Mouse (Mus musculus): Measurements from ENCODE around the gene Dazap1. TPM values are rescaled to one million over a fixed set of nuclear protein-coding genes. Genes with fewer than 3 reads are reported as not detected.
"Not testable (repeated sequence)": the region's sequence is repeated elsewhere in the genome, so short reads cannot be mapped to it uniquely, and the experiment has no call there.

Dazap1 gene
- total RNA-seq, 2 experiments from 2014 or later: 76.9 to 93.8 TPM

DNA sequence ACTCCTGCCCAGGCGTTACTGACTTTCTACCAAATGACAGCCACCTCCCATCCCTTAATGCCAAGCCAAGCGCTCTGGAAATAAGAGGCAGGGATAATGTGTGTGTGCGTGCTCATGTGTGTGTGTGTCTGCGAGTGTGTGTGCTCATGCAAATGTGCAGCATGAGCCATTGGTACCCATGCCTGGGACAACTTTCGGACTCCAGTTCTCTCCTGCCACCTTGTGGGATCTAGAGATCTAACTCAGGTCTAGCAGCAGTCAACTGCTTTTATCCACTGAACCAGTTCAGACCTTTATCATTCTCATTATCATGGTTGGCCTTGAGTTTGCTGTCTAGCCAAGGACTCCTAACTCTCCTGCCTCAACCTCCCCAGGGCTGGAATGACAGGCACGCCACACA, 13.4 kb upstream of the Dazap1 start:
- peak in 1 of 2 experiments; percentile 67 for DNase-seq (ENCODE audit: low spot score in 2 of 2)
- intact Hi-C loops (cut with DNase I): no loop called here

DNA sequence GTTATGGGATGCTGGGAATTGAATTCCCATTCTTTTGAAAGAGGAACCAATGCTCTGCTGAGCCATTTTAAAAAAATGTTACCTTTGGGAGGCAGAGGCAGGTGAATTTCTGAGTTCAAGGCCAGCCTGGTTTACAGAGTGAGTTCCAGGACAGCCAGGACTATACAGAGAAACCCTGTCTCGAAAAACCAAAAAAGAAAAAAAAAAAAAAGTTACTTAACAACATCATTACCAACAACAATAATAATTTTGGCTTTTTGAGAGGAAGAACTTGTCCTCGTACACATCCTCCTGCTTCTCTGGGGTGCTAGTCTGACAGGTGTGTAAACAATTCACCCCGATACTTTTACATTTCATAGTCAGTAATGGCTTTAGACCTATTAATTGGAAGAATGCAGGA, 12.8 kb upstream of the Dazap1 start:
- DNase-seq (ENCODE audit: low spot score in 2 of 2); intact Hi-C loops (cut with DNase I): not testable (repeated sequence)

DNA sequence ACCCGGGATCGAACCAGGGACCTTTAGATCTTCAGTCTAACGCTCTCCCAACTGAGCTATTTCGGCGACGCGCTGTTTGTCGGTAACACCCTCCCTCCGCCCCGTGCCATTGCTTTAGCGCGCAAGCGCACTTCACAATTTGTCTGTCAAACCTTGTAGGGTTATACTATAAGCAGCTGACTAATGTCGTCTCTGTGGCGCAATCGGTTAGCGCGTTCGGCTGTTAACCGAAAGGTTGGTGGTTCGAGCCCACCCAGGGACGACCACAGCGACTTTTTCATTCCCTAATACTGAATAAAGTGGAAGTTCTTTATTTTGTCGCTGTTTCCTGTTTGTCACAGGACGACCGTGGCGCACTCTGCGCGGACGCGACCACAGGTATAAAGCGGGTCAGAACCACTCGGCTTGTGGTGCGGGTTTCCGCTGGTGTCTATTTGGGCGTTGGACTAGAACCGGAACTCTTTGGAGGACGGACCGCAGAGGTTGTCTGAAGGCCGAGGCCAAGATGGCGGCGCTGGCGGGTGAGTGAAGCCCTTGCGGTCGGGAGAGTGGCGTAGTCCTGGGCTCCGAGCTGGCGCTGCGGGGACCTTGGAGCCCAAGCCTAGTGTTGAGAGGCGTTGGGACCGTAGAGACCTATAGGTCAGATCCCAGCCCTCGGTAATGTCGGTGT, 12.2 kb upstream of the Dazap1 start, which contains the start of gene Ndufs7:
TSS of gene Ndufs7 (plus strand) at position 151 of the 670 bp plus-strand sequence.
- DNase-seq (ENCODE audit: low spot score in 2 of 2): peak; percentile 97 to 98
- intact Hi-C loops (cut with DNase I): loop anchor here (1.0 kb wide), 1 partner anchor 11 kb away; no protein-coding TSS in a partner anchor

DNA sequence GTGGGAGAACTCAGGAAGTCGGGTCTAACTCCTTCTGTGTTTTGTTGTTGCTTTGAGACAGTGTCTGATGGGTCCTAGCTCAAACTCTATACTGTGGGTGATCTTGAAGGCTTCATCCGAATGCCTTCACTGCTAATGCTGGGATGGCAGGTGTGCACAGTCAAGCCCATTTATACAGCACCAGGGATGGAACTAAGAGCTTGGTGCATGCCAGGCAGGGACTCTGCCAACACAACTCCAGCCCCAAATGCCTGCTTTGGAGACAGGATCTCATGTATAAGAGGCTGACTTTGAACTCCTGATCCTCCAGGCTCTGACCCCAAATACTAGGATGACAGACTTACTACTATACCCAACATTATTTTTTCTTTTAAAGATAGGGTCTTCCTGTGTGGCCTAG, 11.2 kb upstream of the Dazap1 start:
- intact Hi-C loops (cut with DNase I): no loop called here
- no peak for DNase-seq (ENCODE audit: low spot score in 2 of 2)

DNA sequence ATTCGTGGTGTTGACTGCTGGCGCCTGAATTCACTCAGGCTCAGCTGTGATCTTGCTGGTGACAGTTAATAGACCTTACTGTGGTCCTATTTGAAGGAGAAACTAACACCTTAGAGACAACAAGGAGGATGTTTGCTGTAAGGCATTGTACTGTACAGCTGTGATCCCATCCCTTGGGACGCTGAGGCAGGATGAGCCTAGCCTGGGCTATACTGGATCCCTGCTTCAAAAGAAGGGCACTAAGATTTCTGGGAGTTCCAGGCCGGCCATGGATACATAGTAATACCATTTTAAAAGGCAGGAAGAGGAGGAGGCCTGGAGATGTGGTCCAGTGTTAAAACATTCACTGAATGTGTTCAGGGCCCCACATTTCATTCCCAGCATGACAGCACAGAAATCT, 10.7 kb upstream of the Dazap1 start:
- intact Hi-C loops (cut with DNase I): no loop called here
- no peak for DNase-seq (ENCODE audit: low spot score in 2 of 2)

DNA sequence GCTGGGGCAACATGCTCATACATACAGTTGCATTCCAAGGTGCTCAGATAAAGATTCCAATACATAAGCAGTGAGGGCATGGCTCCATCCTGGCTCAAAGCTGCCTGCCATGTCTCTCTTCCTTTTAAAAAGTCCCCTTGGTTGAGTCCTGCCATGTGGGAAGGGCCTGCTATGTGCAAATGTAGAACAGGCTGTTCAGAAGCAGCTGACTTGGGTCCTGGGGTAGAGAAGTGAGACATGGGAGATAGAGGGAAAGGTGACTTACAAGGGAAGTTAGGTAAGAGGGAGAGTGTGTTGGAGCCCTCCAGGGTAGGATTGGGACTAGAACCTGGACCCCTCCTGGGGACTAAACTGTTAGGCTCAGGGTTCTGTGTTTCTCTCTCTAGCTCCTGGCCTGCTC, 9.3 kb upstream of the Dazap1 start:
- no peak for DNase-seq (ENCODE audit: low spot score in 2 of 2)
- intact Hi-C loops (cut with DNase I): no loop called here

DNA sequence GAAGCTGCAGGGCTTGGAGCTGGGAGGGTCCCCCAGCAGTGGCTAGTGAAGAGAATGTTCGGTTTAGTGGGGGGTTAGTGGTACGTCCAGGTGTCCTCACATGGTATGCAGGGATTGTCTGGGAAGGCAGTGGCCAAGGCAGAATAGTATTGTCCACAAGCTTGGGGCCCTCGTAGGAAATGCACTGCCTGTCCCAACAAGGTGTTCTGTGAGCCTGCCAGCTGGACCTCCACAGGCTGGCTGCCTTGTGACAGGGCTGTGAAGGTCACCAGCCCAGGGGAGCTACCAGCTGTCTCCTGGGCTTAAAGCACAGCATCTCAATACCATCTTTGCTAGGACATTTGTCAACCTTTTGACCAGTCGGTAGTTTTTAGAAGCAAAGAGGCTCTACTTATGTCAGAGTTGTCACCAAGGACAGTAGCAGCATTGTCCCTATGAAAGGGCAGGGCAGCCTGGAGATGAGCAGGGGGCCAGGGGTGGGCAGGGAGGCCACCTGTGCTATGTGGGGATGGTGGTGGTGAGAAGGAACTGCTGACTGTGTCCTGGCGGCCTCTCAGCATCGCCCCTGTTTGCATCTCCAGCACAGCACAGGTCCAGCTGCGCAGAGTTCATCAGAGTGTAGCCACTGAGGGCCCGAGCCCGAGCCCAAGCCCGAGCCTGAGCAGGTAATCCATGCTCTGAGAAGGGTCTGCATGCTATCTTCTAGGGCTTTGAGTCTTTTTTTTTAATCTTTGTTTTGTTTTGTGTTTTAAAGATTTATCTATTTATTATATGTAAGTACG, 8.6 kb upstream of the Dazap1 start:
- DNase-seq (ENCODE audit: low spot score in 2 of 2): no peak
- intact Hi-C loops (cut with DNase I): no loop called here

DNA sequence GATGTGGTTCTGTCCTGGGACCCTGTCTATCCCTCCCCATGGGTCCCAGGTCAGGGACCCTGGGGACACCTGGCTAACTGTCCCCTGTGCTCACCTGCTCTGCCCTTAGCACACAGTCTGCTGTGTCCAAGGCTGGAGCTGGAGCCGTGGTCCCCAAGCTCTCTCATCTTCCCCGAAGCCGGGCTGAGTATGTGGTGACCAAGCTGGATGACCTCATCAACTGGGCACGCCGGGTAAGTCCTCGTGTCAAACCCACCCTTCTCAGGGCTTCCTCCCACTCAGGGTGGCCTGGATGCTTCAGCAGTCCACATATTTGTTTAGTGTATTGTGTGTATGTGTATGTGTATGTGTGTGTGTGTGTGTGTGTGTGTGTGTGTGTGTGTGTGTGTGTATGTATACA, 7.7 kb upstream of the Dazap1 start:
- intact Hi-C loops (cut with DNase I): no loop called here
- DNase-seq (ENCODE audit: low spot score in 2 of 2): no peak

DNA sequence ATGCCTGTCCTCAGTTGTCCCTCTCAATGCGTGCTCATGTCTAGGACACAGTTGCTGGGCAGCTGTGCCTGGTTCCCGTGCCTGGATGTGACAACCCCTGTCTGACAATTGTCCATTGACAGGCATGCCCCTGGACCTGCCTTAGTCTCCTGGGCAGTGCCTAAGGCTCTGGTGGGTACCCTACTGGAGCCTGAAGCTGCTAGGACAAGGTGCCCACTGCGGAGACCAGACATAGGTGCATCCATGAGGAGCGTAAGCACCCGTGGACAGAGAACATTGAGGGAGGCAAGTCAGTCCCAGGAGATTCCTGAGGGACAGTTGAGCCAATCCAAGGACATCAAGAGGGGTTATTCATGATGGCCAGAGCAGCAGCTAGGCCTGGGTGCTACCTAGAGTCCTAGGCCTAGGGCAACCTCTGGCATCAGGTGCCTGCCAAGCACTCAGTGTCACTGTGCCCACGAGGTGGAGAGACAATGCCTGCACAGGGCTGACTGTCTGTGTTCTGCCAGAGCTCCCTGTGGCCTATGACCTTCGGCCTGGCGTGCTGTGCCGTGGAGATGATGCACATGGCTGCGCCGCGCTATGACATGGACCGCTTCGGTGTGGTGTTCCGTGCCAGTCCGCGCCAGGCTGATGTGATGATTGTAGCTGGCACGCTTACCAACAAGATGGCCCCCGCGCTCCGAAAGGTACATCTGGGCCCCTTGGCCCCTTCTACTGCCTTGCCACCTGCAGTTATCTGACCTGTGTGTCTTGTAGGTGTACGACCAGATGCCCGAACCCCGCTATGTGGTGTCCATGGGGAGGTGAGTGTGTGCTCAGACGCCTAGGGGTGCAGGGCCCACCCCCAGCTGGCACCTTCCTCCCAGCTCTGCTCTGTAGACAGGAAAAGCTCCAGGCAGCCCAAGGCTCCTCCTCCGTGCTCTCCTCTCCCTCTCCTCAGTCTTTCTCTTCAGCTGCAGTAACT, 6.7 kb upstream of the Dazap1 start:
- intact Hi-C loops (cut with DNase I): no loop called here

DNA sequence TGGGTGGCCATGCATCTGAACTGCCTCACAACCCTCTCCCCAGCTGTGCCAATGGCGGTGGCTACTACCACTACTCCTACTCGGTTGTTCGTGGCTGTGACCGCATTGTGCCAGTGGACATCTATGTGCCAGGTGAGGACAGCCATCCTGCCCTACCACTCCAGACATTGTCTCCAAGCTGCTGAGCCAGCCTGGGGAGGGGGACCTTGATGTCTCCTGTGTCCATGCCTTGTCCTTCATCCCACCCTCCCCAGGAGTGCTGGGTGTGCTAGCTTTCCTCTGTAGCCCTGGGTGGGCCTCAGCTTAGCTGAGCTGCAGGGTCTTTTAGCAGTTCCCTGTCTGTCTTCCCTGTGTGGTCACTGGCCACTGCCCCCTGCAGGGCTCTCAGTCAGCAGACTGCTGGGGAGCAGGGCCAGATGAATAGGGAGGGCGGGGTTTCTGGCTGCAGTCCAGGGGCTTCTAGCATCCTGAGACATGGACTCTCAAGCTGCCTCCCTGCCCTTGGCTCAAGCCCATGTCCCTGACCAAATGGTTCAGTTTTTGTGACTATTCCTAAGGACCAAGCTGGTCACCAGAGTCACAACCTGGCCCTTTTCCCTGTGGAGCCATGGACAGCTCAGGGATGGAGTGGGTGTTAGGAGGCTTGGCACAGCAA, 5.3 kb upstream of the Dazap1 start:
- DNase-seq (ENCODE audit: low spot score in 2 of 2): no peak
- intact Hi-C loops (cut with DNase I): no loop called here

More for the DNA sequence above, 6.7 kb upstream of the Dazap1 start:
- no peak for DNase-seq (ENCODE audit: low spot score in 2 of 2)

DNA sequence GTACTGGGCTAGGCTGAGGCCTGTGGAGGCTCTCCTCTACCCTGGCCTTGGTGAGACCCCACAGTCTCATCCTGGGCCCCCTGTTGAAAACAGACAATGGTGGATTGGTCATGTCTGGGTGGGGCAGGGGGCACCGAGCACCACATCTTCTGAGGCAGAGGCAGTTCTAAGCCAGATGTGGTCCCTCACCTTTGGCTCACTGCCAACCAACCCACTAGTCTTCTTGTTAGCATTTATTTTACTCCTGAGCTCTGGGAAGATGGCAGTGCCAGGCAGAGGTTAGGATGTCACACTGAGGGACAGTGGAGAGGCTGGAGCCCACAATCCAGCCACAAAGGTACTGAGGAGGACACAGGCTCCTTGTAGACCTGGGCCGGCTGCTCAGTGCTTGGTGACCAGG, 3.4 kb upstream of the Dazap1 start:
- DNase-seq (ENCODE audit: low spot score in 2 of 2): no peak
- intact Hi-C loops (cut with DNase I): no loop called here

DNA sequence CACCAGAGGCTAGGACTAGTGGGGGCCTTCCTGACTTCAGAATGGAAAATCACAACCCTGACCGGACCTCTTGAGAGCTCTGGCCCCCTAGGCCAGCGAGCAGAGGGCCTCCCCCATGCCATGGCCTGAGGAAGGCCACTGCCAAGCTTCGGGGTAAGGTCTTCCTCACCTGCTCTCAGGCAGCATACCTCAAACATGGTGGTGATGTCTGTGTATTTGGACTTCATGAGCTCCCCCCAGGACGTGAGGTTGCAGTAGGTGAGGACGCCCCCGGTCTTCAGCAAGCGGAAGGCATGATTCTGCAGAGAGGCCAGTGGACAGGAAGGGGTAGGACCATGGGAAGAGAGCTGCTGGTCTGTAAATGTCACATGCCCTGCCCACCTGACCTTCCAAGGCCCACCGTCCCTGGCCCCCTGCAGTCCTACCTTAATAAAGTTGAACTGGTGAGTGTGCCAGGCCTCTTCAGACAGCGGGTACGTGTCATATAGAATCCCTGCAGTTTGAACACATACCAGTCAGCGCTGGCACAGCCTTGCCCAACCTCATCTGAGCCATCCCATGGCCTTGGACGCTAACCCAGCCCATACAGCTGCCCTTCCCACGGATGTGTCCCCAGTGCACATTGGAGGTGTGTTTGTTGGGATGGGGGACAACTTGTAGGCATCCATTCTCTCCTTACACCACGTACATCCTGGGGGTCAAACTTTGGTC, 2.4 kb upstream of the Dazap1 start:
- intact Hi-C loops (cut with DNase I): no loop called here
- no peak for DNase-seq (ENCODE audit: low spot score in 2 of 2)

DNA sequence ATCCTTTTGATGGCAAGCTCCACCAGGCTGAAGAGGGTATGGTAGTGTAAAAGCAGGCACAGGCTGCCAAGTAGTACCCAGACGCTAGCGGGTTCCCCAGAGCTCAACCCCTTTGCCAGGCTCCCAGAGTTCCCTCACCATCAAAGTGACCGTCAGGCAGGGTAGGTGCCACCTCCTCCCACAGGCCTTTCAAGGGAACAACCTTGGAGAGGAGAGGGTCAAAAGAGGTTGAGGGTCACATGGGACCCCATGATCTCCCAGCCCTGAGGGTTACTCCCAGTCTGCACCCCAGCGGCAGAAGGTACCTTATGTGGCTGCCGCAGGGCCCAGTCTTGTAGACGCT, 1.9 kb upstream of the Dazap1 start:
- intact Hi-C loops (cut with DNase I): no loop called here
- no peak for DNase-seq (ENCODE audit: low spot score in 2 of 2)

DNA sequence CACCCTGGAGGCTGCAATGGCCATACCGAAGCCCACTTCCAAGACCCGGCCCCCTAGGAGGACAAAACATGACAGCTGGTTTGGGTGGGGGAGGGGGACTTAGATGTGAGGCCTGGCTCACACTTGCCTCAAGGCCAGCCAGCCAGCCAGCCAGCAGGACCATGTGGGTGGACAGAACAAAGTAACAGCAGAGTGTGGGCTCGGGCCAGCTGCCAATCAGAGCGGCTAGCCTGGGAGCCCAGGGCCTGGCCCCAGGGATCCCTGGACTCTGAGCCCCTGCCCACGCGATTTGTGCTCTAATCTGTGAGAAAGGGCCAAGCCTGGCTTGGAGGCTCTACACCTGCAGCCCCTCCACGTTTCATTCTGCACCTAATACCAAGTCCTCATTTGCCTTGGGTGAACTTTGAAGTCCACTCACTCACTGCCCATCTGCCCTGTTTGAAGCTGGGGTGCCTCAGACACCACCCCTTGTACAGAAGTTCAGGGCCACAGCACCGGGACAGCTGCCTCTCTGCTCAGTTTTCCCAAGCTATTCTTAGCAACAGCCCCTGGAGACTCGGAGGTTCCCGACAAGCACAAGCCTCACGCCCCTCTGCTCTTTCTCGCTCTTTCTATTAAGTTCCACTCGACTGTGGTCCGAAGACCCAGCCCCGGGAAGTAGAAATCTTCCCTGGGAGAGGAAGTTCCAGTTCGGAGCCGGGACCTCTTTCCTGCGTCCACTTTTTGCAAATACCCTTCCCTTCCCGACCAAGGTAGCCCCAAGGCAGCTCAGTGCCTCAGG, 1.2 kb upstream of the Dazap1 start:
- peak; percentile 54 to 74 for DNase-seq (ENCODE audit: low spot score in 2 of 2)
- intact Hi-C loops (cut with DNase I): loop anchor here (1.0 kb wide), 1 partner anchor 11 kb away; the partner anchor contains the start of gene Ndufs7

DNA sequence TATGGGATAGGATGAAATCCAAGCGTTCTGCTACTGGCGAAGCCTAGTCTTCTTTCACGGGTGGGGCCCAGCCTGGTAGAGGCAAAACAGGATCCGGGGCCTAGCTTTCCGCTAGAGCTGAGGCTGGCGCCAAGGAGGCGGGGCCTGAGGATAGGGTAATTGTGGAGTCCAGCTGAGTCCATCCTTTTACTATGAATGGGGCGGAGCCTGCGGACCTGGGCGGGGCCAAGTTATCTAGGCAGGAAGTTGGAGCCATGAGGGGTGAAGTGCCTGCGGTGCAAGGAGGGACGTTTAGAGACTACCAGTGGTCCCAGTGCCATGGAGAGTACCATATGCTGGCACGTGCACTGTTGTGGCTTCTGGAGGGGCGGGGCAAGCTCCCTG, 291 bp downstream of the Dazap1 start:
- DNase-seq (ENCODE audit: low spot score in 2 of 2): peak; percentile 86 to 93
- intact Hi-C loops (cut with DNase I): no loop called here

DNA sequence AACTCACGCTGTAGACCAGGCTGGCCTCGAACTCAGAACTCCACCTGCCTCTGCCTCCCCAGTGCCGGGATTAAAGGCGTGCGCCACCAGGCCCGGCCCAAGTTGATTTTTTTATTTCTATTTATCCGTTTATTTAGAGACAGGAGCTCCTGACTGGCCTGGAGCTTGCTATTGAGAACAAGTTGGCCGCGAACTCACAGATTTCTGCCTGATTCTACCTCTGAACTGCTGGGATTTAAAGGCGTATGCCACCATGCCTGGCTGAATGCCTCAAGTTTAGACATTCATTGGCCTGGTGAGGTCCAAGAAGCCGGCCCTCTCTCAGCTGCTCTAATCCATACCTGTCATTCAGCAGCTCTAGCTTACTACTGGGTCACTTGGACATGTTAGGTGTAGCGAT, 883 bp downstream of the Dazap1 start:
- intact Hi-C loops (cut with DNase I): no loop called here
- no peak for DNase-seq (ENCODE audit: low spot score in 2 of 2)

DNA sequence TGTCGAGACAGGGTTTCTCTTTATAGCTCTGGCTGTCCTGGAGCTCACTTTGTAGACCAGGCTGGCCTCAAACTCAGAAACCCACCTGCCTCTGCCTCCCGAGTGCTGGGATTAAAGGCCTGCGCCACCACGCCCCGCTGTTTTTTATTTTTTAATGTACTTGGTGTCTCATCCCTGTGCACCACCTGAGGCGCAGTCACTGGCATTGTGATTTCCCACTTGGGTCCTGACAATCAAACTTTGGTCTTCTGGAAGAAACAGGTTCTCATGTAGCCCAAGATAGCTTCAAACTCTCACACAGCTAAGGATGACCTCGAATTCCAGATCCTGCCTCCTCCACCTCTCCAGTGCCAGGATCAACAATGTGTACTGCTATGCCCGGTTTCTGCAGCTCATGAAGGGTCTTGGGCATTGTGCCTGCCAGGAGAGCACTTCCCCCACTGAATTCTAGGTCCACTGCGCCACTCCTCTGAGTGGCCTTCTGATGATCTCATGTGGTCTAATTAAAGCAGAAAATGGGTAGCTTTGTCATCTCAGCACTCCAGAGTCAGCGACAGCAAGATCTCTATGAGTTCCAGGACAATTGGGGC, 1.6 kb downstream of the Dazap1 start:
- intact Hi-C loops (cut with DNase I): no loop called here
- no peak for DNase-seq (ENCODE audit: low spot score in 2 of 2)

Measured in left cerebral cortex, postnatal 25 days (tissue).